Mouse (Mus musculus) ZHBTc4 (cell line): Measurements from ENCODE around the gene Arl15.

Experiments
- DNase-seq: peaks from one replicate; pipeline ENCODE4 v3.0.0-alpha.2; 2011; ENCODE audit warnings: low read depth, low spot score

The Arl15 gene

GRCm38 (mm10) chr13:113800246-113800645 lies 5.9 kb downstream of the Arl15 start:
- no peak for DNase-seq

- no peak for DNase-seq
These were observed 8.3 kb downstream of the Arl15 start for GRCm38 (mm10) chr13:113802571-113802970.

- no peak for DNase-seq
These were observed 16.8 kb downstream of the Arl15 start for GRCm38 (mm10) chr13:113811141-113811540.

GRCm38 (mm10) chr13:113811910-113812592 lies 17.7 kb downstream of the Arl15 start:
- no peak for DNase-seq

DNA sequence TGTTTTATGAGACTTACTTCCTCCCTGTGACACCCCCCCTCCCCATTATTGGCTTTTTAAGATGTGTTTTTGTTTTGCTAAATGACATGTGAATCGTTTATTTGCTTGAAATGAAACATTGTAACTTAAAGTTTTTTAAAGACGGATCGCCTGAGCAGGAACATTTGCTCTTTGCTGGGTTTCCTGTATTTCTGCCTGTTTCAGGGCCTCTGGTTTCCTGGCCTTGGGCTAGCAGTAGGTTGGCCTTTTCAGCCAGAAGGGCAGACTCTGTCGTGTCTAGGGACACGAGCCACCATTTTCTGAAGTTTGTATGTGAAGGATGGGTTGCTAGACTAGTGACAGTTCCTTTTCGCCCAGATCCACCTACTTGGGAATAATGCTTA lies 18.3 kb downstream of the Arl15 start:
- DNase-seq = no peak

DNA sequence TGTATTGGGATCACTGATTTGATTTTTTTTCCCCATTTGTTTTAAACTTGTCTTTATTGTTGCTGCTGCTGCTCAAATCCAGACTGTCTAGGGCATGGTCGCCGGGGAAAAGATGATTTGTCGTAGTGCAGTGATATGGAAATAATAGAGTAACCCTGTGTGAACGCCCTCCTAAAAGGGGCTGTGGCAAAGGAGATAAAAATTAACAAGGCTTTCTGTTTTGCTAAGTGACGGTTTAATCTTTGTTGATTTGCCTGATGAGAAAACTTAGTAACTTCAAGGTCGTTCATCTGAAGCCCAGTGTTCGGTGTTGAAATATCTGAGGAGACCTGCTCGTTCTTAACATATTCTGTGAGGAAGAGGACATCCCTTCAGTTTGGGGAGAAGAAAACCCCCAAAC lies 19.8 kb downstream of the Arl15 start:
- DNase-seq = no peak

DNA sequence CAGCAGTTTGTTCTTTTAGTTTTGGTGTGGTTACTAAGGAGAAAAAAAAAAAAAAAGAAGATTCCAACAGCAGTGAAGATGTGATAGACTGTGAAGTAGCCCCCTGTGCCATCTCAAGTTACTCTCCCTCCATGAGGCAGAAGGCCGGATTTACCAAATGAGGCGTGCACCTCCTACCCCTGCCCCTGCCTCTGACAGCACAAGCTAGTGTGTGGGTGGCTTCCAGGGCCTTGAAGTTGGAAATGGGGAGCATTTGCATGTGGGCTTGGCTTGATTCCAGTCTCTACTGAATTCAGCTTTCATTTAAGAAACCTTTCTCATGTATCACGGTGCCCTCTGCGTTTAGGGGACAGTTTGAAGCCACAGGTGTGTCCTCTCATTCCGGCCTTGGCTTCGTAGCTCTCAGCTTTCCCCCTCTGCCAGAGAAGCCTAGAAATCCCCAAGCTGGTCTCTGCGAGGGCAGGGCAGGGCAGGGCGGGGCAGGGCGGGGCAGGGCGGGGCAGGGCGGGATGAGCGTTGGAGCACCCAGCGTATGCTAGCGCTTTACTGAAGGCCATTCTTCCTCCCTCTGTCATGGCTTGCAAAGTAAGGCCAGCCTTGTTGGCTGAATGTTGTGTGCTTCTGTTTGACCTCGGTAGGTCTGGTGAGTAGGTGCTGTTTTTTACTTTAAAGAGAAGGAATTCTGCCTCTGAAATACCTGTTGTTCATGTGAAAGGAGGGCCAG lies 21.6 kb downstream of the Arl15 start:
- peak; percentile 84 for DNase-seq

GRCm38 (mm10) chr13:113816421-113816810 lies 22.1 kb downstream of the Arl15 start:
- no peak for DNase-seq

GRCm38 (mm10) chr13:113819006-113819405 lies 24.7 kb downstream of the Arl15 start:
- no peak for DNase-seq

DNA sequence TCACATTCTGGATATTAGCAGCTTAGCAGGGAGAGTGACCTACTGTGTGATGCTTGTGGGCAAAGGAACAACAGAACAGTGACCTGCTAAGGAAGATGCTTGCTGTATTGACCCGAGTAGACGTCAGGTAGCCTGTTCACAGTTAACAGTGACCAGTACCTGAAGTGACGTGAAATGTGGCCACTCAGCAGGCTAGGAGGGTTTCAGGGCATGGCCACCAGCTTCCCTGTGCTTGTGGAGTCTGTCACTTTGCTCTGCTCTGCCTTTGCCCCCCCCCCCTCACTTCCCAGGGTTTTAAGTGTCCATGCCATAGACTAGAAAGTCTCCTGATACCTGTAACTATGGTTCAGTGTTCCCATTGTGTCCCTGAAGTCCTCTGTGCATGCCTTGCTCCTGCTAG lies 25.9 kb downstream of the Arl15 start:
- no peak for DNase-seq

- DNase-seq = no peak
These were observed 27.6 kb downstream of the Arl15 start for GRCm38 (mm10) chr13:113821891-113822290.

DNA sequence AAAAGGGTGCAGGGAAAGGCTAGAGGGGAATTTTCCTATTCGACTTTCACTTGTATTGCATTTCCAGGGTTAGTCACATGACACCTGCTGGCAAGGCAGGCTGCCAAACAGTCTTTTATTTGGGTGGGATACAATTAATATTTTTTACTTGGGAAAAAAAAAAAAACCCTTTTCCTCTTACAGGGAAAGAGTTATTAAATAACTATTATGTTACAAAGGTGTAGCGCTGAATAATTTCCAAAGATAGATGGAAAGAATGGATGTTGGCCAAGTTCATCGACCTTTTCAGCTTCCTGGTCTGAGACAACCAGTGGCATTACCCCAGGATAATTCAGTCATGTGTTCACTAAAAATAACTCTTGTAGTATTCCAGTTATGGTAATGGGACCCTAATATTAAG lies 29.7 kb downstream of the Arl15 start:
- no peak for DNase-seq

- no peak for DNase-seq
These were observed 34.3 kb downstream of the Arl15 start for GRCm38 (mm10) chr13:113828633-113829032.

- DNase-seq = no peak
These were observed 34.8 kb downstream of the Arl15 start for GRCm38 (mm10) chr13:113829079-113829478.

DNA sequence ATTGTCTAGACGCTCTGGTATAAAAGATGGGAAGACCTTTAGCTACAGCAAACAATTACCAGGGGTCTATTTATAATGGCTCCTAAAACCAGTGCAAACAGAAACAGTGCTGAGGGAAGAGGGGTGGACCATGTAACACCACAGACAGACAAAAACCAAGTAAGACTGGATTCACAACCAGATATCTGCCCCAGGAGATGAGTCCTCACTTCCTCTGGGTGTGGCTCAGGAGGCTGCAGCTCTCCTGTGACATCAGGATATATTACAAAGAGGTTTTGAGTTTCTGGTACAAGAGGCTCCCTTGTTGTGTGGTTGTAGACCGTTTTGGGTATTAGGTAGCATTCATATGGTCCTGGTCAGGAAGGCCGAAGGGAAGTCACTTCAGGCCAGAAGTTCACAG lies 36.5 kb downstream of the Arl15 start:
- no peak for DNase-seq

- DNase-seq = no peak
These were observed 38.6 kb downstream of the Arl15 start for GRCm38 (mm10) chr13:113832947-113833346.

- no peak for DNase-seq
These were observed 41.6 kb downstream of the Arl15 start for GRCm38 (mm10) chr13:113835921-113836320.

DNA sequence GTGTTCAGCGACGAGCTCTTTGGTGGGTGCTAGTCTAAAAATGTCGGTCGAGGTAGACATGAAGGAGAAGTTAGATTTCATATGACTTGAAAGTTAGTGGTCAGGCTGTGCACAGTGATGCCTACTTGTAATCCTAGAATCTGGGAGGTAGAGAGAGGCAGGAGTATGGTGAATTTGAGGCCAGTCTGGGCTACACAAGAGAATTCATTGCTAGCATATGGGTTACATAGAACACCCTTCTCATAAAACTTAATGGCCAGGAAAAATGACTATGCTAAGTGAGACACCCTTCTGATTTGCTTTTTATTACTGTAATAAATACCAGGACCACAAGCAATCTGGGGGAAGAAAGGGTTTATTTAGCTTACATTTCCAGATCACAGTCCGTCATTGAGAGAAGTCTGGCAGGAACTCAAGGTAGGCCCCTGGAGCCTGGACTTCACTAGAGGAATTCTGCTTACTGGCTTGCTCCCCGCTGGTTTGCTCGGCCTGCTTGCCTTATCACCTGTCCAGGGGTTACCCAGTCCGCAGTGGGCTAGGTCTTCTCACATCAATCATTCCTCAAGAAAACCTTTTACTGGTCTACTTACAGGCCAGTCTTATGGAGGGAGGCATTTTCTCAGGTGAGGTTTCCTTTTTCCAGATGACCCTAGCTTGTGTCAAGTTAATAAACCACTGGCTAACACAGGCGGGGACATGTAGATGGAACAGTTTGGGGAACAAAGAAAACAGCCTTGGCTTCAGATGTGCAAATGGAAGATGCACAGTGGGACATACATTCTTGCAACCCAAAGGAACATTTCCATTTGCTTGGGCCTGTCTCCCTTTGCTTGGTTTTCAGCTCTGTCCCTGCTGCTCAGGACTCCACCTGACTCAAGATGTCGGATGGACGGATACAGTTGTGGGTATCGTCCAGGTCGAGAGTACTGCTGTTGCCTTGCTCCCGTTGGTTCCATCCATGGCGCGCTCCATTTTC lies 44.6 kb downstream of the Arl15 start:
- DNase-seq = peak; percentile 78

DNA sequence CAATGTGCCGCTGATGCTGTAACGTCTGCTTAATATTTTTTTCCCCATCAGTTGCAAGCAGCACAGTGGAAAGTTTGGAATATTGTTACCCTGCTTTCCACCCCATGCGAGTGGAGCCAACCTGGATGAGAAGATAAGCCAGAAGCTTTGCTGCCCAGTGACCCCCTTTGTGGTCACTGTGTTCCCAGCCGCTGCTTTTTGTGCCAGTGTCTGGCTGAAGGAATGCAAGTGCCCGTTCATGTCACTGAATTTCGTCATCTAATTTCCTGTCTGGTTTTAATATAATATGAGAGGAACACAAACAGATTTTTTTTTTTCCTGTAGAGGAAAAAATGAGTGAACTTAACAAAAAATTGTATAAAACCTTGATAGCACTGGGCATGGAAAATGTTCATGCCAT lies 46.1 kb downstream of the Arl15 start:
- DNase-seq = no peak

DNA sequence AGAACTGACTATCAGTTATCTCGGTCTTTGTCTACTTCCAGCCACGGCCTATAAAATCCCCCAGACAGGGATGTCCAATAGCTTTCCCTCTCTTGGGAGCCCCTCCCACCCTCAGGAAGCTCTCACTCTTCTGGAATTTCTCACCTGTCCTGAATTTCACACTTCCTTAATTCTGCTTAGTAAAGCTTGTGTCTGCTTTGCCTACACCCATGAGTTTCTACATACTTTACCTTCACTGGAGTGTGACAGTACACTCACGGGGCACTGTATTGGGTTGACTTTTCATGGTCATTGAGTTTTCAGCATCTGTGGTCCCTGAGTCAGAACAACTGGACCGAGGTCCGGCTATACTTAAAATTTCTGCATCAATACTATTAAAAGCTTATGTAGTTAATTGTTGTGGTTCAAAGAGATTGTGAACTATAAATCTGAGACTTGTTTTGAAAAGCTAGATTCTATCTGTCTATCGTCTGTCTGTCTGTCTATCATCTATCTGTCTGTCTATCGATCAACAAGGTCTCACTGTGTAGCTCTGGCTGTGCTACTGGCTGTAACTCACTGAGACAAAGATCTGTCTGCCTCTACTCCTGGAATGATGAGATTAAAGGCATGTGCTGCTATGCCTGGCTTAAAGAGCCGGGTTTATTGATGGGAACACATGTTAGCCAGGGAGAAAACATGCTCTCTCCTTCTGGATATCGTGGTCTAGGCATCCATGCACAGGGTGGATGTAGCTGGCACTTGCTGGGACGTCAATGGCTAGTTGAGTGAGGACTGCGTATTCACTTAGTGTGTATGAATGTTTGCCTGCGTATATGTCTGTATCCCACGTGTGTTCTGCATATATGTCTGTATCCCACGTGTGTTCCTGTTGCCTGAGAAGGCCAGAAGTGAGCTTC lies 48.4 kb downstream of the Arl15 start:
- DNase-seq = no peak

- DNase-seq = no peak
These were observed 49.0 kb downstream of the Arl15 start for GRCm38 (mm10) chr13:113843310-113843649.
